In the genomic region with DNA sequence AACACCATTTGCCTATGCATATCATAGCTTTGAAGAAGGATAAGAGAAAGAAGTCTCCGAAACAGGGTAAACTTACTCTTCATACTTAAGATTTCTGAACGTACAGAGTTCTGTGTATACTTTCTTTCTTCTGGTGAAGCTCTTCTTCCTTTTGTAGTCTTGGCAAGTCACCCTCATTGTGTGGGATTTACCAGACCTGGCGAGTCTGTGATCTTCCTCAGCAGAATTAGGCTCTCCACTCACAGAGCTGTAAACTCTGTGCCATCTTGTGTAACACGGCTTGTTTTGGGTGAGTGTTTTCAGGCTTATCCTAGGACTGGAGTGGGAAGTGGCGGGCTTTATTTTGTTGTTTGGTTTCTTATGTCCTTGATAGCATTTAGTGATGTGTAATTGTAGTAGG, we compare ENCODE assay signal across 28 mouse cellular contexts.
"Had no signal": no experiment of that assay in that cellular context is flagged by ENCODE, and none has a peak within 500 bp of the region (broad histone marks: within the 10 kb centered on the region; RNA-seq: fewer than 3 reads in every experiment).

No protein-coding gene starts in this region.

- H3K27ac ChIP-seq: embryonic facial prominence, embryonic 10.5 days; embryonic facial prominence, embryonic 12.5 days; embryonic facial prominence, embryonic 13.5 days; embryonic facial prominence, embryonic 15.5 days; forebrain, embryonic 10.5 days; forebrain, embryonic 12.5 days; forebrain, embryonic 13.5 days; gastrocnemius, adult 2 months; heart, adult 2 months had no signal

- H3K4me3 ChIP-seq: embryonic facial prominence, embryonic 10.5 days; embryonic facial prominence, embryonic 12.5 days; embryonic facial prominence, embryonic 13.5 days; embryonic facial prominence, embryonic 15.5 days; erythroblast, embryonic 14.5 days; forebrain, embryonic 10.5 days; forebrain, embryonic 12.5 days; forebrain, embryonic 13.5 days; forebrain, embryonic 15.5 days; gastrocnemius, adult 2 months; heart, adult 2 months had no signal

- DNase-seq: cerebellum, adult 2 months; cerebellum, adult 8-10 months; cerebellum, adult 9-10 months; cerebellum, adult 9-11 months; cerebellum, postnatal 10 days; cerebellum, postnatal 14 days; cerebellum, postnatal 36 days; embryo, embryonic 11 days; forebrain, postnatal 0 days; gastrocnemius, adult 2 months; gastrocnemius, postnatal 10 days; gastrocnemius, postnatal 14 days; gastrocnemius, postnatal 25 days; gastrocnemius, postnatal 36 days; heart, adult 11 months; heart, adult 18-20 months; heart, adult 2 months had no signal

- ATAC-seq: forebrain, embryonic 13.5 days; forebrain, embryonic 14.5 days; forebrain, embryonic 15.5 days; forebrain, embryonic 16.5 days; forebrain, postnatal 0 days had no signal
